Mouse (Mus musculus) left cerebral cortex, postnatal 25 days (tissue): ENCODE data around the gene Wfs1. TPM values are rescaled to one million over a fixed set of nuclear protein-coding genes. Genes with fewer than 3 reads are reported as not detected.
"Not testable (repeated sequence)": the region's sequence is repeated elsewhere in the genome, so short reads cannot be mapped to it uniquely, and the experiment has no call there.

Source experiments
- DNase-seq, 2 experiments: peaks; one replicate each; pipeline ENCODE4 v3.0.0; 2022; ENCODE audit warnings: low spot score in 2 of 2, mixed read lengths in 1 of 2
- intact Hi-C: fragments of 180-260 bp; cut with DNase I; formaldehyde crosslinking; loops from one replicate; pipeline ENCODE4 v1.15.1; 2025
- total RNA-seq, 2 experiments: library from RNA; stranded (reverse); gene quantifications; 2 replicates each; pipeline ENCODE4 v1.2.3; 2021

The Wfs1 gene
- total RNA-seq, 2 experiments from 2014 or later: 114 to 145 TPM

GRCm38 (mm10) chr5:36944552-36944951 is 44.5 kb downstream of the Wfs1 start:
- DNase-seq: peak in 1 of 2 experiments; percentile 56
- intact Hi-C loops: no loop called here

- DNase-seq: no peak
- intact Hi-C loops: no loop called here
Measured at GRCm38 (mm10) chr5:36942446-36942845, 46.6 kb downstream of the Wfs1 start.

GRCm38 (mm10) chr5:36938991-36939390 is 50.0 kb downstream of the Wfs1 start:
- DNase-seq, intact Hi-C loops: not testable (repeated sequence)

GRCm38 (mm10) chr5:36938021-36938420 is 51.0 kb downstream of the Wfs1 start:
- intact Hi-C loops: no loop called here
- no peak for DNase-seq

GRCm38 (mm10) chr5:36936548-36936947 is 52.5 kb downstream of the Wfs1 start:
- intact Hi-C loops: no loop called here
- DNase-seq: no peak

GRCm38 (mm10) chr5:36935486-36936473 is 53.2 kb downstream of the Wfs1 start:
- DNase-seq: peak; percentile 71 to 79
- intact Hi-C loops: no loop called here

GRCm38 (mm10) chr5:36933383-36933782 is 55.6 kb downstream of the Wfs1 start:
- no peak for DNase-seq
- intact Hi-C loops: no loop called here

- no peak for DNase-seq
- intact Hi-C loops: no loop called here
Measured at GRCm38 (mm10) chr5:36929376-36929775, 59.6 kb downstream of the Wfs1 start.

GRCm38 (mm10) chr5:36928701-36929100 is 60.3 kb downstream of the Wfs1 start:
- DNase-seq: no peak
- intact Hi-C loops: no loop called here

GRCm38 (mm10) chr5:36923826-36924700 is 64.9 kb downstream of the Wfs1 start:
- intact Hi-C loops: no loop called here
- peak; percentile 54 to 81 for DNase-seq

GRCm38 (mm10) chr5:36922811-36923210 is 66.2 kb downstream of the Wfs1 start:
- no peak for DNase-seq
- intact Hi-C loops: no loop called here

- peak in 1 of 2 experiments; percentile 78 for DNase-seq
- intact Hi-C loops: loop anchor here (2.0 kb wide), 2 partner anchors 53 to 85 kb away; partner anchors contain the start of gene Ppp2r2c
Measured at GRCm38 (mm10) chr5:36921871-36922270, 67.1 kb downstream of the Wfs1 start.

- DNase-seq: no peak
- intact Hi-C loops: loop anchor here (2.0 kb wide), 2 partner anchors 51 to 83 kb away; partner anchors contain the start of gene Ppp2r2c
Measured at GRCm38 (mm10) chr5:36920072-36920471, 68.9 kb downstream of the Wfs1 start.

- DNase-seq: no peak
- intact Hi-C loops: no loop called here
Measured at GRCm38 (mm10) chr5:36918016-36918415, 71.0 kb downstream of the Wfs1 start.

- DNase-seq: no peak
- intact Hi-C loops: no loop called here
Measured at GRCm38 (mm10) chr5:36917245-36917644, 71.8 kb downstream of the Wfs1 start.

- no peak for DNase-seq
- intact Hi-C loops: no loop called here
Measured at GRCm38 (mm10) chr5:36916581-36916980, 72.4 kb downstream of the Wfs1 start.
